Mouse (Mus musculus): ENCODE measurements at regions not wholly inside any gene's neighbourhood (a gene's known extent, or its start where the extent isn't known, plus 50 kb on each side); places are given as distances from the start of the nearest gene placed in this dataset.

GRCm38 (mm10) chr10:66802691-66803090 lies 293.2 kb upstream of the Jmjd1c start:
- no peak for DNase-seq (ENCODE audit: low spot score)

- DNase-seq (ENCODE audit: low spot score) = peak; percentile 73
These were observed 288.5 kb upstream of the Jmjd1c start for GRCm38 (mm10) chr10:66807261-66807968.

DNA sequence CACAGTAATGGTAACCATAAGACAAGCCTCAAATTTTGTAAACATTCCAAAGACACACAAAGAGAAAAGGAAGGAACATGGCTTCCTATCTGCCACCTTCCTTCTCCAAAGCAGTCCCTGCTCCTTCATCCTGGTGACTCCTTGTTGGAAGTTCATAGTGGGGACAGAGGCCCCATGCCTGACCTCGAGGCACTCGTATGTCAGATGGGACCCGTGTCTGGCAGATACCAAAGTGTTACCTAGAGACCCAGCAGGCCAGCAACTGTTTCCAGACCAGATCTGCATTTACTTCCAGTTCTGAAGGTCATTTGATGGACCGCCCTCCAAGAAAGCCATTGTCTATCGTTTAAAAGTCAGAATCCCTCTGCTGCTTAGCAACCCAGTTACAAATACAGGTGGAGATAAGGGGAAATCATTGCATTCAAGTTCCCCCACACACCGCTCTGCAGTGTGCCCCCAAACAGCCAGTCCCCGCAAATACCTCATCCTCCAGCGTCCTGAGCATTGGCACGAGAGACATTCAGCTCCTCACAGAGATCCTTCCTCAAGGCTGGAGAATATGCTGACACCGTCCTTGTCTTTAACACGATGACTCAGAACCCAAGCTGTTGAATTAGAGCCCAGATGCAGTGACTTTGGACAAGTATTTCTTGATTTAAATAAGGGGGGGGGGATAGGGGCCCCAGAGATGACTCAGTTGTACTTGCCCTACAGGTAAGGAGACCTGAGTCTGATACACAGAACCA lies 283.2 kb upstream of the Jmjd1c start:
- no peak for DNase-seq (ENCODE audit: low spot score)

GRCm38 (mm10) chr10:66813850-66814564 lies 281.9 kb upstream of the Jmjd1c start:
- peak; percentile 49 for DNase-seq (ENCODE audit: low spot score)

DNA sequence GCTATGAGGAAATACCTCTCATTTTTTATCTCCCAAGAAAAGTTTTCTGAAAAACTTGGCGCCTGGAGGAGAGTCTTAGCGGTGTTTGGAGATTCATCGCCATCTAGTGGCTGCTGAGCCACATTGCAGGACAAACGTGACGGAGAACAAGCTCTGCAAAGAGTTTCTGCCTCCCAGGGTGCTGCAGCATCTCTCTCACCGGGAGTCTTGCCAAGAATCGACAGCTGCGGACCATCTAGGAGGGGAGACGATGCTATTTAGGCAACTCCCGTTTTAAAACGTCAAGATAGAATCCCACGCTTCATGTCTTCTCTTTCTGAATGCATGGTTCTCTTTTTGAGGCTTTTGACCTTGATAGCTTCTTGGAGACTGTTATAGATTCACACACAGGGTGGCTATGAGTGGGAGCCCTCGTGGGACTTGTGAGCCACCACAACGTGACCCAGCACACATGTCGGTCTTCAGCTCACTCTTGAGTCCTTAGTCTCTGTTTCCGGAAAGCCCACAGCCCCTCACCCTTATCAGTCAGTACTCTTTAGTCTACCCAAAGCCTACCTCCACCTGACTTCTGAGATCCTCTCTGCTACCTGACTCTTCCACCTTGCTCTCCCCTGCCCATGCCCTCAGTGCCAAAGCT lies 281.2 kb upstream of the Jmjd1c start:
- peak; percentile 90 for DNase-seq (ENCODE audit: low spot score)

GRCm38 (mm10) chr10:66815951-66816350 lies 280.0 kb upstream of the Jmjd1c start:
- DNase-seq (ENCODE audit: low spot score) = no peak

GRCm38 (mm10) chr10:66816776-66817175 lies 279.1 kb upstream of the Jmjd1c start:
- no peak for DNase-seq (ENCODE audit: low spot score)

DNA sequence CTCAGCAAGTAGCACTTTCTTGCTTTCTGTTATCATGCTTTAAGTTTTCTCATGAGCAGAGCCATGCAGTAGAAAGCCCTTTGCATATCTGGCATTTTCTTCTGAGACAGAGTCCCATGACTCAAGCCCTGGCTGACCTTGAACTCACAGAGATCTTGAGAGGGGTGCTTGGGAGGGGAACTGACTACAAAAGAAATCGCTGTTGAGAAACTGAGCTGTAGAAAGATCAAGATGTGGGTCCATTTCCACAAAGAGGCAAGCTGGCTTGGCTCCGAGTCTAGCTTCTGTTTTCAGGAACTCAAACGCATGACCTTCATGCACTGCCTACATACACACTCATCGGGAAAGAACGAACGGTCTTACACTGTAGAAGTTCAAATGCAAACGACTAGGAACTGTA lies 278.0 kb upstream of the Jmjd1c start:
- DNase-seq (ENCODE audit: low spot score) = no peak

DNA sequence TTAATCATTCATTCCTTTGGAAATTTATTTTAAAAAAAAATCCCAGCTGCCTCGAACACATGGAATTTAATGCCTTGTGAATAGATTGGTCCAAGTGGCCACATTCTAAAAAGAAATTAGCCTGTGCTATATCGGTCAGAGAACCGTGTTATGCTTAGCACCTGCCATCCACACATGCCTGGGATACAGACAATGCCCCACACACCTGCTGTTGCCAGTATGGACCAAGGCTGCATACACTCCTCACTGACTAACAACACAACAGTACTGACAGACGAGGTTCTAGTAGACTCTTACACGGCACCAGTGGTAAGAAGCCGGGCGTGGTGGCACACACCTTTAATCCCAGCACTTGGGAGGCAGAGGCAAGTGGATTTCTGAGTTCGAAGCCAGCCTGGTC lies 276.4 kb upstream of the Jmjd1c start:
- no peak for DNase-seq (ENCODE audit: low spot score)

DNA sequence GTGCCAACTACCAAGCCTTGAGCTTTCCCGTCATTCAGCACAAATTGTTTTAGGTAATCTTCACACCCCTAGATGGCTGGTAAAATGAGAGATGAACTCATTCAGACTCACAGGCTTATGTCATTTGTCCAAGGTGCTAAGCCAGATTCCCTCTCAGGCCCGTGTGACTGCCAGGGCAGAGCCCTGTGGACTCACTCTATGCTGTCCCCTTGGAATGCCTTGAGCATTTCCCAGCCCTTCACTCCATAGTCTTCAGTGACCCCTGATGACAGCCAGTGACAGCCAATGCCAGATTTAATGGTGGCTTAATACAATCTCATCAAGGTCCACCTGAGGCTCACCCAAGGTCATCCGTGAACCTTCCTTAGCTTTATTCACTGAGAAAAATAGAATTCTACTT lies 270.2 kb upstream of the Jmjd1c start:
- no peak for DNase-seq (ENCODE audit: low spot score)

DNA sequence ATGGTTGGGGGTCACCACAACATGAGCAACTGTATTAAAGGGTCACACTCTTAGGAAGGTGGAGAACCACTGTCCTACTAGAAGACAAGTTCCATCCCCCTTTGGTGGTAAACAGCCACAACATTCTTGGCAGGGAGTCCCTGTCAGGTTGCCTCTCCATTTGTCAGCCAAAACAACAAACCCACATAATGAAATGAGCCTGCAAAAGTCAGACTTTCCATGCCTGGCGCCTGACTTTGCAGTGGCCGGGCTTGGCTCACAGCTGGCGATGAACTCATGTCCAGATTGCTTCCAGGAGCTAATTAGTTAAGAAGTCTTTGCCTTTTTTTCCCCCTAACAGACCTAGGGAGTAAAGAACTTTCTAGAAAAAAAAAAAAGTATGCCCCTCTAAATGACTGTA lies 269.6 kb upstream of the Jmjd1c start:
- DNase-seq (ENCODE audit: low spot score) = no peak

GRCm38 (mm10) chr10:66834974-66835373 lies 261.0 kb upstream of the Jmjd1c start:
- DNase-seq (ENCODE audit: low spot score) = no peak

DNA sequence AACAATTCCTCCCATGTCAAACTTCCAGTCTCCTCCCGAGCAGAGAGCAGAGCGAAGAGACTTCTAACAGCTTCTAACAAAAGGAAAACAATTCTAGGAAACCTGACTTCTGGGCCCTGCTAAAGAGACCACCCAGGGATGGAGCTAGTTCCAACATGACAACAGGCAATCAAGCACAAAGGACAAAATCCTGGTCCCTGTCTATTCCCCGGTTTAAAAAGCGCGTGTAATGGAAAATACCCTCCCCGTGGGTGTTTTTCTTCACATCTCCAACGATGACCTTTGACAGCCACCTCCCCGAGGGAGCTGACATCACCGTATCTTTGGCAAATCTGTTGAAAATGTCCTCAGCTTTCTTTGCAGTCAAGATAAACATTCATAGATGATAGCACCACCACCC lies 256.9 kb upstream of the Jmjd1c start:
- no peak for DNase-seq (ENCODE audit: low spot score)

GRCm38 (mm10) chr10:66843258-66843657 lies 252.7 kb upstream of the Jmjd1c start:
- no peak for DNase-seq (ENCODE audit: low spot score)

GRCm38 (mm10) chr10:66848778-66849177 lies 247.1 kb upstream of the Jmjd1c start:
- no peak for DNase-seq (ENCODE audit: low spot score)

DNA sequence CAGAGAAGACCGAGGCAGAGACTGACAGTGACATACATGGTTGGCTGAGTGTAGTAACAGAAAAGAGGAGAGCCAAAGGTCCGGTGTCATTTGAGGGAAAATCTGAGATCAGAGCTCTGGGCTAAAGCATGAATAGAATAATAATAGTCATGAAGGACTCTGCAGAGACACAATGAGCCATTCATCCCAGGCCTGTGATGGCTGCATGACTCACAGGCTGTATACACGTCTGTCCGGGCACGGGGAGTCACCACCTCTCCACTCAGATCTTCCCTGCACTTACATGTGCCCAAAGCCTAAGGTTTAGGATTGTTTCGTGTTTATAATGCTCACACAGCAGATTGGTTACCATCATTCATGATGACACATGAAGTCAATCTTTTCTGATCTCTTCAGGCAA lies 246.2 kb upstream of the Jmjd1c start:
- no peak for DNase-seq (ENCODE audit: low spot score)

DNA sequence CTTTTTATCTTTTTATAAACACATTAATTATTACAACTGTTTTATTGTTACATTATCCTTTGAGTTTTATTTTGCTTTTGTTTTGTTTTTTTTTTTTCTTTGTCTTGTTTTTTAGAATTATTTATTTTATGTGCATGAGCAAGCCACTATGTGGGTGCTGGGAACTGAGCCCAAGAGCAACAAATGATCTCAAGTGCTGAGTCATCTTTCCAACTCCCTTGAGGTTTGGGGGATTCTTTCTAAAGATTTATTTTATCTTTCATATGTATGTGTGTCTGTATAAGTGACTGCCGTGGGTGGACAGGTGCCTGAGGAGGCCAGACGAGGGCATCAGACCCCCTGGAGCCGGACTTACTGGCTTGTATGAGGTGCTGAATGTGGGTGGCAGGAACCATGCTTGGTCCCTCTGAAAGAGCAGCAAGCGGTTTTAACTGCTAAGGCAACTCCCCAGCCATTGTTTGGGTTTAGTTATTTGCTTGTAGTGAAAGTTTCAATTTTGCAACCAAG lies 244.9 kb upstream of the Jmjd1c start:
- no peak for DNase-seq (ENCODE audit: low spot score)

DNA sequence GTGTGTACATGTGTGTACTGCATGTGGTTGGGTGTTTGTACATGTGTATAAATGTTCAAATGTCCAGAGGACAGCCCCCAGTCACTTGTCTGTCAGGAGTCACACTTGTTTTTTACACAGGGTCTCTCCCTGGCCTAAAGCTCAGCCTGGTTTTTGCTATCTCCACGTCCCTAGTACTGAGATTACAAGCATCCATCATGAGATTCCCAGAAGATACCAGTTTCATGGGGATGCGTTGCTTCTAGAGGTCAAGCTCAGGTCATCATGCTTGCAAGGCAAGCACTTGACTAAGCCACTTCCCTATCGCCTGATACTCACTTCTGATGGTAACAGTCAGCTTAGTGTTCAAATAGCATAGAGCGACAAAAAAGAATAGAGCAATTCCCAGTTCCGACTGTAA lies 244.1 kb upstream of the Jmjd1c start:
- DNase-seq (ENCODE audit: low spot score) = no peak

DNA sequence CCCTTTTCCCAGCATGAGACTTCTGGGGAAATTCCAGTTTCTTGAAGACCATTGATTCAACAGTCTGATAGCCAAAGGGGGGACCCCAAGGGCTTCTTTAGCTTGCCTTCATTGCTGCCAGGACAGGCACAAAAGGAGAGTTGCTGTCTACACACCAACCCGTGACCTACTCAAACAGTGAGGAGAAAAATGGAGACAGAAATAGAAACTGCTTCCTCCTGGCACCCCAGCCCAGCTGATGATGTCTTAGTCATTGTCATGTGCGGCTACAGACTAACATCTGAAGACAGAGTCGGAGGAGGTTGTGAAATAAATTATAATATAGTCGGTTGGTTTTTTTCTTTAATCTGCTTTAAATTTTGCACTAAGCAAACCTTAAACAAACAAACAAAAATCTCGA lies 243.2 kb upstream of the Jmjd1c start:
- DNase-seq (ENCODE audit: low spot score) = no peak

DNA sequence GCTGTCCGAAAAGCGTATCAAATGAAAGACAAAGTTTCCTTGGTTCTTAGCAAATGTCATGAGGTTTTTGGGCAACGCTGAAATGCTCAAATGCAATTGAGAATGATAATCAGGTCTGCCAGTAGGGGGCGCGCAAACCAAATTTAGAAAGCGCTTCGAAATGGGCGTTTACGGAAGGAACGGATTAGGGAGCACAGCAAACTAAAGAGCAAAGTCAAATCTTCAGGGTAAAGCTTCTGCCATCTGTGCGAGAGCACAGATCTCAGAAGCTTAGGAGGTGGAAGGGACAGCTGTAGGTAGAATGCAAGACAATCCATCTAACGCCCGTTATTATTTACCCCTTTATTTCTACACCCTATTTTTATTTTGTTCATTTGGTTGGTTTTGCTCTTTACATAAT lies 242.7 kb upstream of the Jmjd1c start:
- peak; percentile 92 for DNase-seq (ENCODE audit: low spot score)

GRCm38 (mm10) chr10:66854895-66855294 lies 241.0 kb upstream of the Jmjd1c start:
- no peak for DNase-seq (ENCODE audit: low spot score)

GRCm38 (mm10) chr10:66857330-66857729 lies 238.6 kb upstream of the Jmjd1c start:
- DNase-seq (ENCODE audit: low spot score) = no peak

Data from testis, postnatal 10 days (tissue).